Mouse (Mus musculus): ENCODE results near the gene Rab1a. TPM values are rescaled to one million over a fixed set of nuclear protein-coding genes. Genes with fewer than 3 reads are reported as not detected.
A peak's percentile ranks its signal among the peaks of the same experiment; 100 is the strongest.

The Rab1a gene
- polyA plus RNA-seq, 1 experiment from 2014 or later, result 762 TPM

DNA sequence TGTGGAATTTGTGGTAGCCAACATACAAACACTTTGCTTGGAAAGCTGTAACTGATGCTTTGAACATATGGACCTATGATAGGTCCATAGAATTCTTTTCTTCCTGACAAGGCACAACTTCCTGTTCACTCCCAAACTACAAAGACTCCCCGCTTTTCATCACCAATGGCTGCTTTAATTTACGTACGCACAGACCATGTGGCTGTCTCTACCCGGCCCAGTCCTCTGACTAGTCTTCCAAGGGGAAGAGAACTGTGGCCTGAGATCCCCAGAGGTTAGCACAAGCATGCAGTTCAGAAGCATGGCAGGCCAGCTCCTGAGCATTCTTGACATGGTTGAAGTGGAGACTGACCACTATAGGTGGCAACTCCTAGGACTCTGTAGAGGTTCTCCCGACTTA, 27.4 kb downstream of the Rab1a start:
- Histone ChIP-seq H3K4me3 (ENCODE audit: low read depth, low read length) (no peak overlapping the region), H3K36me3 (ENCODE audit: control insufficient read depth, insufficient read depth) (peaks cover 73% of the 10 kb centered on the region), H3K4me2 (replicated peaks; ENCODE audit: low read depth) (no peak overlapping the region), H3K4me1 (replicated peaks; ENCODE audit: control insufficient read depth, insufficient read depth, low read length) (no peaks in the 10 kb centered on the region), H3K27ac (ENCODE audit: low read depth, low read length) (no peak overlapping the region), H3K9ac (ENCODE audit: low read depth, low read length) (no peak overlapping the region), H3K27me3 (replicated peaks; ENCODE audit: control insufficient read depth, insufficient read depth, low read length) (no peaks in the 10 kb centered on the region), H3K9me3 (ENCODE audit: control insufficient read depth) (no peaks in the 10 kb centered on the region)
- no peak for ATAC-seq
- 78% methylated on average over 5 of the region's 5 CpGs for WGBS
- TF ChIP-seq CTCF (IDR thresholded peaks at IDR 0.05; ENCODE audit: low read depth), result no peak

GRCm38 (mm10) chr11:20229311-20229710, 28.1 kb downstream of the Rab1a start:
- Histone ChIP-seq H3K27ac (ENCODE audit: low read depth, low read length) (no peak overlapping the region), H3K4me2 (replicated peaks; ENCODE audit: low read depth) (no peak overlapping the region), H3K9ac (ENCODE audit: low read depth, low read length) (no peak overlapping the region), H3K9me3 (ENCODE audit: control insufficient read depth) (no peaks in the 10 kb centered on the region), H3K4me1 (replicated peaks; ENCODE audit: control insufficient read depth, insufficient read depth, low read length) (no peaks in the 10 kb centered on the region), H3K36me3 (ENCODE audit: control insufficient read depth, insufficient read depth) (peaks cover 66% of the 10 kb centered on the region), H3K27me3 (replicated peaks; ENCODE audit: control insufficient read depth, insufficient read depth, low read length) (no peaks in the 10 kb centered on the region), H3K4me3 (ENCODE audit: low read depth, low read length) (no peak overlapping the region)
- TF ChIP-seq CTCF (IDR thresholded peaks at IDR 0.05; ENCODE audit: low read depth), result no peak
- WGBS, result 75% methylated on average over 4 of the region's 4 CpGs
- no peak for ATAC-seq

- H3K27ac ChIP-seq (ENCODE audit: low read depth, low read length), result no peak overlapping the region
- H3K9ac ChIP-seq (ENCODE audit: low read depth, low read length), result no peak overlapping the region
- no peaks in the 10 kb centered on the region for H3K9me3 ChIP-seq (ENCODE audit: control insufficient read depth)
- ATAC-seq, result no peak
- H3K4me1 ChIP-seq (replicated peaks; ENCODE audit: control insufficient read depth, insufficient read depth, low read length), result no peaks in the 10 kb centered on the region
- WGBS, result 55% methylated on average over 1 of the region's 1 CpGs
- no peaks in the 10 kb centered on the region for H3K27me3 ChIP-seq (replicated peaks; ENCODE audit: control insufficient read depth, insufficient read depth, low read length)
- no peak overlapping the region for H3K4me3 ChIP-seq (ENCODE audit: low read depth, low read length)
- TF ChIP-seq CTCF (IDR thresholded peaks at IDR 0.05; ENCODE audit: low read depth), result no peak
- peaks cover 65% of the 10 kb centered on the region for H3K36me3 ChIP-seq (ENCODE audit: control insufficient read depth, insufficient read depth)
- H3K4me2 ChIP-seq (replicated peaks; ENCODE audit: low read depth), result no peak overlapping the region
Measured at GRCm38 (mm10) chr11:20230286-20230685, 29.1 kb downstream of the Rab1a start.

DNA sequence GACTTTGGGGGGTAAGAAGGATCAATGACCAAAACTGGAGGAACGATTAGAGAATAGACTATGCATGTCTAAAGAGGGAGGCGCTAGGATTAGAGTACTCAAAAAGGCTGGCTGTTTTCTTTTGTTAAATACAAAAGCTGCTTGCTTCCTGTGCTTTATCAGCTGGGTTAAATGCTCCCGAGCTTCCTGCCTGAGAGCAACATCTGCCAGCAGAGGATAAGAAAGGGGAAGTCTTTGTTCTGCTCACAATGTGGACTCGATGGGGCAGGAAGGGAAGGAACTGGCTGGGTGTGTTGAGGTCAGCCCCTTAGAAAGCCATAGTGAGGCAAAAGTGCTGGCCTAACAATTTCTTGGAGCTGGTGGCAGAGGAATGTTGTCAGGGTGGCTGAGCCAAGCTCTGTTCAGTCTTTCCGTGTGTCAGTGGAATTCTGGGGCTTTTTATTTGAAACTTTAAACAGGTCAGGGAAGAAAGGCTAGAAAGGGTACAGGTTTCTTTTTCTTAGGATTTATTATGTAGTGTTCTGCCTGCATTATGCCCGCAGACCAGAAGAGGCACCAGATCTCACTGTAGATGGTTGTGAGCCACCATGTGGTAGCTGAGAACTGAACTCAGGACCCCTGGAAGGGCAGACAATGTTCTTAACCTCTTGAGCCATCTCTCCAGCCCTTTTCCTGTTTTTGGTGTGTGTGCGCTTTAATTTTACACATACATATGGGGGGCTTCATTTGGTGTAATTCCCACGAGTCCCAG, 30.1 kb downstream of the Rab1a start:
- Histone ChIP-seq H3K4me1 (replicated peaks; ENCODE audit: control insufficient read depth, insufficient read depth, low read length) (no peaks in the 10 kb centered on the region), H3K36me3 (ENCODE audit: control insufficient read depth, insufficient read depth) (peaks cover 61% of the 10 kb centered on the region), H3K4me3 (ENCODE audit: low read depth, low read length) (no peak overlapping the region), H3K9ac (ENCODE audit: low read depth, low read length) (no peak overlapping the region), H3K4me2 (replicated peaks; ENCODE audit: low read depth) (no peak overlapping the region), H3K27ac (ENCODE audit: low read depth, low read length) (peak overlapping the region; percentile 54; the same call in 1 of the 2 replicates), H3K27me3 (replicated peaks; ENCODE audit: control insufficient read depth, insufficient read depth, low read length) (no peaks in the 10 kb centered on the region), H3K9me3 (ENCODE audit: control insufficient read depth) (no peaks in the 10 kb centered on the region)
- ATAC-seq, result 0 out of 2 replicates have a peak, but pooled peaks have one; percentile 31
- peak; percentile 48; the same call in 1 of the 2 replicates for TF ChIP-seq CTCF (IDR thresholded peaks at IDR 0.05; ENCODE audit: low read depth)
- 61% methylated on average over 8 of the region's 8 CpGs for WGBS

- Histone ChIP-seq H3K9ac (ENCODE audit: low read depth, low read length) (no peak overlapping the region), H3K27me3 (replicated peaks; ENCODE audit: control insufficient read depth, insufficient read depth, low read length) (no peaks in the 10 kb centered on the region), H3K36me3 (ENCODE audit: control insufficient read depth, insufficient read depth) (peaks cover 69% of the 10 kb centered on the region), H3K4me1 (replicated peaks; ENCODE audit: control insufficient read depth, insufficient read depth, low read length) (no peaks in the 10 kb centered on the region), H3K27ac (ENCODE audit: low read depth, low read length) (no peak overlapping the region), H3K4me3 (ENCODE audit: low read depth, low read length) (no peak overlapping the region), H3K4me2 (replicated peaks; ENCODE audit: low read depth) (no peak overlapping the region), H3K9me3 (ENCODE audit: control insufficient read depth) (no peaks in the 10 kb centered on the region)
- ATAC-seq, result no peak
- TF ChIP-seq CTCF (IDR thresholded peaks at IDR 0.05; ENCODE audit: low read depth), result no peak
- WGBS, result 63% methylated on average over 4 of the region's 5 CpGs
Measured at GRCm38 (mm10) chr11:20232016-20232755, 31.0 kb downstream of the Rab1a start.

DNA sequence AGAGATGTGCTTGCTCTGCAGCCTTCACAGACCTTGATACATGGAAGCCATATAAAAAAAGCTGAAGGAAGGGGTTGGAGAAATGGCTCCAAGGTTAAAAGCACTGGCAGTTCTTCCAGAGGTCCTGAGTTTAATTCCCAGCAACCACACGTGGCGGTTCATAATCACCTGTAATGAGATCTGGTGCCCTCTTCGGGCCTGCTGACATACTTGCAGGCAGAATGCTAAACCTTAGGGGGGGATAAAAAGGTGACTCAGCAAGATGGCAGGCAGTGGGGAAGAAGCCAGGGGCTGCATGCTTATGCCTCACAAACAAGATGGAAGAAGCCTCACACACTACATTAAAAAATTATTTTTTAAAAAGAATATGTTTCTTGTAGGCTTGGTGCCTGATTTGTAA, 33.0 kb downstream of the Rab1a start:
- ATAC-seq, result no peak
- no peaks in the 10 kb centered on the region for H3K4me1 ChIP-seq (replicated peaks; ENCODE audit: control insufficient read depth, insufficient read depth, low read length)
- WGBS, result 61% methylated on average over 3 of the region's 3 CpGs
- no peaks in the 10 kb centered on the region for H3K9me3 ChIP-seq (ENCODE audit: control insufficient read depth)
- no peak overlapping the region for H3K4me3 ChIP-seq (ENCODE audit: low read depth, low read length)
- H3K9ac ChIP-seq (ENCODE audit: low read depth, low read length), result no peak overlapping the region
- H3K27ac ChIP-seq (ENCODE audit: low read depth, low read length), result no peak overlapping the region
- TF ChIP-seq CTCF (IDR thresholded peaks at IDR 0.05; ENCODE audit: low read depth), result peak; percentile 41
- H3K36me3 ChIP-seq (ENCODE audit: control insufficient read depth, insufficient read depth), result peaks cover 74% of the 10 kb centered on the region
- H3K4me2 ChIP-seq (replicated peaks; ENCODE audit: low read depth), result no peak overlapping the region
- H3K27me3 ChIP-seq (replicated peaks; ENCODE audit: control insufficient read depth, insufficient read depth, low read length), result no peaks in the 10 kb centered on the region
